Mouse (Mus musculus) right cerebral cortex, postnatal 25 days (tissue): Measurements from ENCODE around the gene Muc13.

Experiments
- DNase-seq: peaks from one replicate; pipeline ENCODE4 v3.0.0; 2022

Gene Muc13

GRCm38 (mm10) chr16:33793846-33794791 lies at the start of gene Muc13:
Gene Muc13 (plus strand): TSS chr16:33794037.
- DNase-seq: no peak

GRCm38 (mm10) chr16:33744622-33745419 lies 49.0 kb upstream of the Muc13 start:
- DNase-seq: no peak

GRCm38 (mm10) chr16:33745457-33745856 lies 48.4 kb upstream of the Muc13 start:
- DNase-seq: no peak

GRCm38 (mm10) chr16:33746074-33746676 lies 47.7 kb upstream of the Muc13 start:
- DNase-seq: no peak

GRCm38 (mm10) chr16:33747346-33747954 lies 46.4 kb upstream of the Muc13 start:
- DNase-seq: no peak

GRCm38 (mm10) chr16:33747994-33748393 lies 45.8 kb upstream of the Muc13 start:
- no peak for DNase-seq

- no peak for DNase-seq
These were observed 42.7 kb upstream of the Muc13 start for GRCm38 (mm10) chr16:33751152-33751551.

GRCm38 (mm10) chr16:33751590-33751989 lies 42.2 kb upstream of the Muc13 start:
- no peak for DNase-seq

GRCm38 (mm10) chr16:33752904-33753578 lies 40.8 kb upstream of the Muc13 start:
- no peak for DNase-seq

GRCm38 (mm10) chr16:33755293-33755692 lies 38.5 kb upstream of the Muc13 start:
- DNase-seq: no peak

GRCm38 (mm10) chr16:33755961-33756360 lies 37.9 kb upstream of the Muc13 start:
- no peak for DNase-seq

- DNase-seq: no peak
These were observed 37.4 kb upstream of the Muc13 start for GRCm38 (mm10) chr16:33756396-33756795.

- DNase-seq: no peak
These were observed 34.6 kb upstream of the Muc13 start for GRCm38 (mm10) chr16:33759207-33759606.

GRCm38 (mm10) chr16:33760542-33760941 lies 33.3 kb upstream of the Muc13 start:
- DNase-seq: no peak

GRCm38 (mm10) chr16:33760996-33761395 lies 32.8 kb upstream of the Muc13 start:
- DNase-seq: no peak

GRCm38 (mm10) chr16:33764501-33765193 lies 29.2 kb upstream of the Muc13 start:
- DNase-seq: no peak

GRCm38 (mm10) chr16:33765477-33765876 lies 28.4 kb upstream of the Muc13 start:
- no peak for DNase-seq

- DNase-seq: no peak
These were observed 27.5 kb upstream of the Muc13 start for GRCm38 (mm10) chr16:33766309-33766708.

- no peak for DNase-seq
These were observed 27.1 kb upstream of the Muc13 start for GRCm38 (mm10) chr16:33766757-33767156.

- DNase-seq: peak; percentile 14
These were observed 25.2 kb upstream of the Muc13 start for GRCm38 (mm10) chr16:33768491-33769278.

GRCm38 (mm10) chr16:33769848-33770247 lies 24.0 kb upstream of the Muc13 start:
- DNase-seq: no peak
